Mouse (Mus musculus) cortical plate, adult 2 months (tissue): ENCODE measurements at regions not wholly inside any gene's neighbourhood (a gene's known extent, or its start where the extent isn't known, plus 50 kb on each side); places are given as distances from the start of the nearest gene placed in this dataset.

Experiments used
- CTCF ChIP-seq: fragments of 200-500 bp; IDR thresholded peaks from 2 replicates; pipeline ENCODE4 v1.5.1; 2011; ENCODE audit warnings: mild to moderate bottlenecking, control low read depth, low read length; ENCODE audit not compliant: insufficient read depth; ENCODE audit errors: extremely low read depth
- POLR2A ChIP-seq: fragments of 200-500 bp; IDR thresholded peaks from 2 replicates; pipeline ENCODE4 v1.6.1; 2011; ENCODE audit warnings: mild to moderate bottlenecking, low read length, control low read depth; ENCODE audit not compliant: insufficient read depth; ENCODE audit errors: extremely low read depth

DNA sequence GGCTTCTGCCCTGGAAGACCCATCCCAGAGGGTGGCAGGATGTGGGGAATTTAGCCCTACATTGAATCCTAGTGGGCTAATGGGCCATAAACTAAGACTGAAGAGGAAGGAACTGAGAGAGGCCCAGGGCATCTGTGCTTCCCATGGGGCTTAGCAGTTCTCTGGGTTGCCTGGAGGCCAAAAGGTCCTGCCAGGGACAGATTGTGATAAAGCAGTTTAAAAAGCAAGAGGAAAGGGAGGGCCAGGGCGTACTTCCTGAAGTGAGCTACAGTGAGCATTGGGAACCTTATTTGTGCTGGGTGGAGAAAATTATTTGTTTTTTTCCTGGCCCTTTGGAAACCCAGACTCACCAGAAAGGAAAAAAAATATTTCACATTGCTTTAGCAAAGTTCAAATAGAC is 136.3 kb downstream of the Qrsl1 start:
- TF ChIP-seq CTCF (no peak), POLR2A (no peak)
